Mouse (Mus musculus) C2C12 (cell line): ENCODE results near the gene Lbx2.

Experiments used
- CEBPB ChIP-seq: IDR thresholded peaks from one replicate; pipeline ENCODE4 v1.6.1; 2011; ENCODE audit warnings: low read depth, mild to moderate bottlenecking, control low read depth, moderate library complexity
- CTCF ChIP-seq: IDR thresholded peaks from one replicate; pipeline ENCODE4 v1.5.1; 2011; ENCODE audit not compliant: control insufficient read depth, insufficient read depth, insufficient read length
- FOSL1 ChIP-seq: IDR thresholded peaks from one replicate; pipeline ENCODE4 v1.8.0; 2011; ENCODE audit warnings: mild to moderate bottlenecking, low read length; ENCODE audit not compliant: poor library complexity, insufficient read depth, severe bottlenecking
- MAX ChIP-seq: IDR thresholded peaks from one replicate; pipeline ENCODE4 v1.6.1; 2011; ENCODE audit warnings: mild to moderate bottlenecking, control low read depth
- MYOD1 ChIP-seq: IDR thresholded peaks from one replicate; pipeline ENCODE4 v1.6.1; 2011; ENCODE audit warnings: low read depth; ENCODE audit not compliant: control insufficient read depth, insufficient read length
- MYOG ChIP-seq: IDR thresholded peaks from one replicate; pipeline ENCODE4 v1.6.1; 2011; ENCODE audit not compliant: control insufficient read depth, insufficient read length; ENCODE audit errors: extremely low read depth
- USF1 ChIP-seq: IDR thresholded peaks from one replicate; pipeline ENCODE4 v1.6.1; 2011; ENCODE audit warnings: low read depth, mild to moderate bottlenecking, control low read depth, moderate library complexity

GRCm38 (mm10) chr6:83101316-83101687 is 15.1 kb downstream of the Lbx2 start, which contains the start of the genes Ccdc142 and Gm42688:
- no peak for TF ChIP-seq MAX
- TF ChIP-seq CTCF, result peak; percentile 9
- TF ChIP-seq CEBPB, result no peak
- TF ChIP-seq USF1, result peak; percentile 49
- TF ChIP-seq FOSL1, result no peak
- no peak for TF ChIP-seq MYOG
- TF ChIP-seq MYOD1, result no peak
